ENCODE assay signal across 8 mouse cellular contexts in the genomic region with DNA sequence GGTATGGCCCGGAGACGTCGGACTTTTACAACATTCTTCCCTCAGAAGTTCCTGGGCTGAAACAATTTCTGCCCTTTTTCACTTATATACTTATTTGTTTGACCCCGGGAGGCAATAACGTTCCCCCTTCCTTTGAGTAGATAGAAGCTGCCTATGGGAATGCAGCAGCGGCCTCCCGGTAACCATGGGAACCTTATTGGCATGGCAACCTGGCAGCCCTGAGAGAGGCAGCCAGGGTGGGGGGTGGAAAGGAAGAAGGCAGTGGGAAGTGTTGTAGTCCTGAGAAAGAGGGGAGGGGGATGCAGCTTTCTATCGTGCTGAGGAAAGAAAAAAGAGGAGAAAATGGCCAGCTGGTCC. TPM values are rescaled to one million over a fixed set of nuclear protein-coding genes. Genes with fewer than 3 reads are reported as not detected.
DNase-seq lines count a peak whose midpoint lies in the region; ATAC-seq lines count a peak whose summit lies in the region.

A gene (plus strand): TSS at position 221 of the 357 bp plus-strand sequence.

- H3K4me1 ChIP-seq in embryonic facial prominence, embryonic 12.5 days, result peaks cover 10% of the 10 kb centered on the region; the same call in 1 of the 2 replicates

- DNase-seq in cerebellum, adult 8-10 months, result no peak
- DNase-seq in WW6 (ENCODE audit: low read depth, low spot score), result peak; percentile 39
- DNase-seq in hindlimb bud, embryonic 11.5 days (ENCODE audit: extremely low spot score, low read depth, low spot score), result peak; percentile 62
- DNase-seq in mesoderm, embryonic 11.5 days (ENCODE audit: low read depth, low spot score), result peak; percentile 93
- peak; percentile 88 for DNase-seq in telencephalon, adult 2 months (ENCODE audit: low read depth, low spot score)
- DNase-seq in thymus, postnatal 14 days, result no peak

- ATAC-seq in cerebellum, adult (ENCODE audit: insufficient number of reproducible peaks, low FRiP score, low TSS enrichment), result peak; percentile 40; the same call in 1 of the 2 replicates
- ATAC-seq in embryonic facial prominence, embryonic 12.5 days (ENCODE audit: insufficient number of reproducible peaks, insufficient read depth, low FRiP score, low TSS enrichment), result peak; percentile 90

- 0 out of 2 replicates have a peak within 1 kb of the TSS, but pooled peaks have one; percentile 3 for H3K4me3 ChIP-seq in embryonic facial prominence, embryonic 12.5 days

- no peak within 1 kb of the TSS for H3K9ac ChIP-seq in embryonic facial prominence, embryonic 12.5 days

- WGBS in embryonic facial prominence, embryonic 12.5 days, result 2% methylated on average over 8 of the region's 8 CpGs

- no peaks in the 10 kb centered on the region for H3K36me3 ChIP-seq in embryonic facial prominence, embryonic 12.5 days

- H3K9me3 ChIP-seq in embryonic facial prominence, embryonic 12.5 days, result no peaks in the 10 kb centered on the region

- H3K4me2 ChIP-seq in embryonic facial prominence, embryonic 12.5 days (replicated peaks), result peak within 1 kb of the TSS; percentile 43

- H3K27ac ChIP-seq in embryonic facial prominence, embryonic 12.5 days, result peak within 1 kb of the TSS; percentile 78

- no peaks in the 10 kb centered on the region for H3K27me3 ChIP-seq in embryonic facial prominence, embryonic 12.5 days

RNA-seq across cellular contexts. Expression of the gene that starts here (rescaled TPM):
- polyA plus RNA-seq in embryonic facial prominence, embryonic 12.5 days (2016; fragmentation: Nextera tagmentation; extraction: Ambion mirVana), result 94.7 and 99.3 TPM in 2 replicates

Comparison
In these comparisons a context has a peak if more than half of its experiments do, and no peak if none do; other contexts are left out.
1. DNase-seq: peak in WW6 (single experiment), hindlimb bud, embryonic 11.5 days (single experiment), mesoderm, embryonic 11.5 days (single experiment) and telencephalon, adult 2 months (single experiment); none in cerebellum, adult 8-10 months (single experiment) and thymus, postnatal 14 days (single experiment).